Mouse (Mus musculus) liver, embryonic 14.5 days (tissue): ENCODE data around the gene Pde8b. TPM values are rescaled to one million over a fixed set of nuclear protein-coding genes. Genes with fewer than 3 reads are reported as not detected.

Source experiments
- ATAC-seq: fragments of 200-750 bp; cut with Nextera tagmentation; 2 replicates; pipeline ENCODE4 v1.8.0; 2017; ENCODE audit warnings: moderate number of reproducible peaks, mild to moderate bottlenecking, moderate library complexity; ENCODE audit not compliant: insufficient read depth
- DNase-seq, 3 experiments: peaks; one replicate each; pipeline ENCODE4 v3.0.0-alpha.2; 2012 to 2013; ENCODE audit warnings: low read depth in 3 of 3, low spot score in 3 of 3
- H3K27ac ChIP-seq: fragments of 300-500 bp; sonication (generic); 2 replicates; pipeline ENCODE4 v1.5.1; 2014; ENCODE audit warnings: moderate library complexity, mild to moderate bottlenecking, control low read depth, inconsistent platforms
- H3K27me3 ChIP-seq: fragments of 300-500 bp; sonication (generic); 2 replicates; pipeline ENCODE4 v1.6.1; 2014; ENCODE audit warnings: mild to moderate bottlenecking, low read length, moderate library complexity; ENCODE audit not compliant: control insufficient read depth, insufficient read depth
- H3K36me3 ChIP-seq: fragments of 300-500 bp; sonication (generic); replicated peaks from 2 replicates; pipeline ENCODE4 v1.6.1; 2014; ENCODE audit warnings: low read depth; ENCODE audit not compliant: control insufficient read depth, insufficient read depth
- H3K4me1 ChIP-seq, 2 experiments: fragments of 200-500 bp in 1 of 2; fragments of 300-500 bp in 1 of 2; sonication (generic) in 1 of 2; replicated peaks; 2 replicates each; pipeline ENCODE4 v1.6.1; 2012 to 2014; ENCODE audit warnings: antibody characterized with exemption in 1 of 2, inconsistent platforms in 1 of 2, low read length in 1 of 2; ENCODE audit not compliant: control insufficient read depth in 2 of 2, insufficient read depth in 2 of 2
- H3K4me2 ChIP-seq: fragments of 300-500 bp; sonication (generic); 2 replicates; pipeline ENCODE4 v1.6.1; 2014; ENCODE audit warnings: low read depth, mild to moderate bottlenecking, control low read depth, moderate library complexity
- H3K4me3 ChIP-seq, 2 experiments: fragments of 200-500 bp in 1 of 2; fragments of 300-500 bp in 1 of 2; sonication (generic) in 1 of 2; 2 replicates each; pipeline ENCODE4 v1.5.1; 2012 to 2014; ENCODE audit warnings: low read depth in 2 of 2, low read length in 2 of 2, mild to moderate bottlenecking in 2 of 2, control low read depth in 1 of 2, inconsistent platforms in 1 of 2, moderate library complexity in 1 of 2; ENCODE audit not compliant: insufficient read depth in 1 of 2
- H3K9ac ChIP-seq: fragments of 300-500 bp; sonication (generic); replicated peaks from 2 replicates; pipeline ENCODE4 v1.6.1; 2014; ENCODE audit warnings: mild to moderate bottlenecking, control low read depth, moderate library complexity
- H3K9me3 ChIP-seq: fragments of 300-500 bp; sonication (generic); 2 replicates; pipeline ENCODE4 v1.6.1; 2016; ENCODE audit warnings: low read length, mixed read lengths; ENCODE audit not compliant: control insufficient read depth
- CTCF ChIP-seq: IDR thresholded peaks from 2 replicates; pipeline ENCODE4 v1.5.1; 2016; ENCODE audit warnings: antibody characterized with exemption, low read depth, control low read depth
- EP300 ChIP-seq: IDR thresholded peaks from 2 replicates; pipeline ENCODE4 v1.6.1; 2016; ENCODE audit warnings: antibody characterized with exemption, low read depth
- WGBS: fragments of 180-500 bp; shearing (Covaris S2); extraction: QIAGEN DNeasy Blood & Tissue Kit; methylation state at CpG from one replicate; pipeline ENCODE4 v1.1.7; 2014; ENCODE audit not compliant: insufficient replicate concordance; 5-methylcytosine and 5-hydroxymethylcytosine counted together
- polyA plus RNA-seq, 2 experiments: library from polyadenylated mRNA; depleted of rRNA in 1 of 2; stranded (reverse) in 1 of 2; unstranded in 1 of 2; fragments of >200 nt; fragmentation: Nextera tagmentation in 1 of 2; extraction: Ambion mirVana in 1 of 2; gene quantifications; 2 replicates each; pipeline versions ENCODE4 v1.2.1 to v1.2.3; 2012 to 2014

Pde8b gene
- polyA plus RNA-seq, 2 experiments, result 0.37 to 0.40 TPM

GRCm38 (mm10) chr13:95009261-95009660 is 240.9 kb downstream of the Pde8b start:
- no peak for ATAC-seq
- no peak for DNase-seq
- no peak overlapping the region for H3K4me2 ChIP-seq

GRCm38 (mm10) chr13:95007281-95007680 is 242.9 kb downstream of the Pde8b start:
- ATAC-seq (no peak), DNase-seq (no peak)
- H3K27me3 ChIP-seq, result no peaks in the 10 kb centered on the region
- 52% methylated on average over 8 of the region's 8 CpGs for WGBS
- no peak for TF ChIP-seq CTCF
- no peak for TF ChIP-seq EP300
- no peak overlapping the region for H3K4me2 ChIP-seq
- H3K9me3 ChIP-seq, result no peaks in the 10 kb centered on the region
- H3K4me1 ChIP-seq, result no peaks in the 10 kb centered on the region
- no peak overlapping the region for H3K4me3 ChIP-seq
- H3K36me3 ChIP-seq, result no peaks in the 10 kb centered on the region
- H3K9ac ChIP-seq, result no peak overlapping the region
- H3K27ac ChIP-seq, result no peak overlapping the region

More at GRCm38 (mm10) chr13:95009261-95009660, 240.9 kb downstream of the Pde8b start:
- Histone ChIP-seq H3K9ac (no peak overlapping the region), H3K27ac (no peak overlapping the region), H3K36me3 (no peaks in the 10 kb centered on the region), H3K9me3 (no peaks in the 10 kb centered on the region), H3K4me1 (no peaks in the 10 kb centered on the region), H3K27me3 (no peaks in the 10 kb centered on the region), H3K4me3 (no peak overlapping the region)
- TF ChIP-seq CTCF (no peak), EP300 (no peak)
- WGBS, result 74% methylated on average over 7 of the region's 7 CpGs

GRCm38 (mm10) chr13:94990516-94990915 is 259.6 kb downstream of the Pde8b start:
- TF ChIP-seq CTCF (no peak), EP300 (no peak)

GRCm38 (mm10) chr13:94979081-94979480 is 271.1 kb downstream of the Pde8b start:
- no peaks in the 10 kb centered on the region for H3K36me3 ChIP-seq
- 65% methylated on average over 7 of the region's 7 CpGs for WGBS
- peaks cover 0 to 5% of the 10 kb centered on the region in 2 experiments; a peak in 2 of 4 replicates for H3K4me1 ChIP-seq
- no peak for ATAC-seq
- no peak for DNase-seq
- H3K9me3 ChIP-seq, result no peaks in the 10 kb centered on the region
- TF ChIP-seq CTCF (no peak), EP300 (no peak)
- no peak overlapping the region for H3K27ac ChIP-seq
- H3K4me2 ChIP-seq, result no peak overlapping the region
- H3K9ac ChIP-seq, result no peak overlapping the region
- H3K27me3 ChIP-seq, result no peaks in the 10 kb centered on the region
- no peak overlapping the region for H3K4me3 ChIP-seq

More at GRCm38 (mm10) chr13:94990516-94990915, 259.6 kb downstream of the Pde8b start:
- H3K27me3 ChIP-seq, result no peaks in the 10 kb centered on the region
- peaks cover 0 to 4% of the 10 kb centered on the region in 2 experiments; a peak in 1 of 4 replicates for H3K4me1 ChIP-seq
- no peak overlapping the region for H3K4me3 ChIP-seq
- H3K4me2 ChIP-seq, result no peak overlapping the region
- WGBS, result 50% methylated on average over 5 of the region's 5 CpGs
- no peaks in the 10 kb centered on the region for H3K9me3 ChIP-seq
- DNase-seq (no peak), ATAC-seq (no peak)
- H3K27ac ChIP-seq, result no peak overlapping the region
- no peaks in the 10 kb centered on the region for H3K36me3 ChIP-seq
- H3K9ac ChIP-seq, result no peak overlapping the region

GRCm38 (mm10) chr13:94976219-94977186 is 273.6 kb downstream of the Pde8b start, which contains the start of gene Wdr41:
TSS of gene Wdr41 (plus strand) at chr13:94976344.
- peaks cover 0 to 5% of the 10 kb centered on the region in 2 experiments; a peak in 2 of 4 replicates for H3K4me1 ChIP-seq
- H3K36me3 ChIP-seq, result no peaks in the 10 kb centered on the region
- H3K27me3 ChIP-seq, result no peaks in the 10 kb centered on the region
- TF ChIP-seq EP300 (no peak), CTCF (peak; percentile 87)
- DNase-seq (peak; percentile 72 to 77 (median 72)), ATAC-seq (peak; percentile 98)
- peak within 1 kb of the TSS; percentile 71 for H3K4me2 ChIP-seq
- H3K9ac ChIP-seq, result peak within 1 kb of the TSS; percentile 84
- peak within 1 kb of the TSS; percentile 58 for H3K27ac ChIP-seq
- 2% methylated on average over 68 of the region's 68 CpGs for WGBS
- no peaks in the 10 kb centered on the region for H3K9me3 ChIP-seq
- H3K4me3 ChIP-seq, result peak within 1 kb of the TSS; percentile 81 to 83
